Mouse (Mus musculus): Measurements from ENCODE around the gene Tns3.

DNA sequence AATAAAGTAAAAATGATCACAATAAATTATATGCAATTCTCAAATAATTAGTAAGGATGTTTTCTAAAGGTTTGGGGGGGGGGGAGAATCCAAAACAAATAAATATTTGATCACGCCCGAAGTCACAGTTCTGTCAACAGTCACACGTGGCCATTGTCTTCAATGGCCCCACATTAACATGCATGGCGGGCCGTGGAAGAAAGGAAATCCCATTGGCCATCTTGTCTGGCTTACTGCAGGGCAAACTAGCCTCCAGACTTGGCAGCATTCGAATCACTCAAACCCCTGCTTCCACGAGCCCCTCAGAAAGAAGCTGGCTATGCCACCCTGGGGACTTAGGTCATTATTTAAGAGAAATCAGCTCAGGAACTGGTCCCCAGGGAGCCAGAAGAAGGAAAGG, 95.5 kb downstream of the Tns3 start:
- TF ChIP-seq POLR2A (IDR thresholded peaks at IDR 0.05; ENCODE audit: extremely low read depth, insufficient read depth, low read length) = no peak
- TF ChIP-seq CTCF (IDR thresholded peaks at IDR 0.05; ENCODE audit: extremely low read depth, insufficient read depth, low read length) = no peak
